7 mouse cellular contexts compared by ENCODE assay signal in genomic region chr5:100500458-100500961, GRCm38 (mm10). TPM values are rescaled to one million over a fixed set of nuclear protein-coding genes. Genes with fewer than 3 reads are reported as not detected.
DNase-seq lines count a peak whose midpoint lies in the region; ATAC-seq lines count a peak whose summit lies in the region.

Lin54 (minus strand) TSS chr5:100500639.

- peak within 1 kb of the TSS; percentile 86 for H3K27ac ChIP-seq in embryonic facial prominence, embryonic 10.5 days (replicated peaks)
- H3K27ac ChIP-seq in limb, embryonic 10.5 days, result peak within 1 kb of the TSS; percentile 85
- peak within 1 kb of the TSS; percentile 76 for H3K27ac ChIP-seq in midbrain, embryonic 12.5 days (replicated peaks)

- peaks cover 26% of the 10 kb centered on the region for H3K4me1 ChIP-seq in embryonic facial prominence, embryonic 10.5 days
- peaks cover 26% of the 10 kb centered on the region for H3K4me1 ChIP-seq in limb, embryonic 10.5 days
- H3K4me1 ChIP-seq in midbrain, embryonic 12.5 days, result peaks cover 17% of the 10 kb centered on the region

- peak; percentile 95 for DNase-seq in adrenal gland, postnatal 14 days
- peak; percentile 97 for DNase-seq in embryonic facial prominence, embryonic 10.5 days (ENCODE audit: low spot score)
- peak; percentile 88 for DNase-seq in kidney, adult 11 months
- peak; percentile 97 for DNase-seq in limb, embryonic 10.5 days (ENCODE audit: low spot score)
- peak; percentile 84 for DNase-seq in skeletal muscle tissue, adult 2 months (ENCODE audit: low read depth, low spot score)

- peak within 1 kb of the TSS; percentile 63 for H3K9ac ChIP-seq in midbrain, embryonic 12.5 days (replicated peaks)

- H3K9me3 ChIP-seq in embryonic facial prominence, embryonic 10.5 days, result no peaks in the 10 kb centered on the region
- no peaks in the 10 kb centered on the region for H3K9me3 ChIP-seq in limb, embryonic 10.5 days (replicated peaks)
- H3K9me3 ChIP-seq in midbrain, embryonic 12.5 days, result no peaks in the 10 kb centered on the region

- WGBS in embryonic facial prominence, embryonic 10.5 days, result 3% methylated on average over 60 of the region's 60 CpGs
- WGBS in limb, embryonic 10.5 days, result under 1% methylated on average over 60 of the region's 60 CpGs
- under 1% methylated on average over 58 of the region's 60 CpGs for WGBS in midbrain, embryonic 12.5 days

- H3K4me3 ChIP-seq in embryonic facial prominence, embryonic 10.5 days, result peak within 1 kb of the TSS; percentile 88
- H3K4me3 ChIP-seq in limb, embryonic 10.5 days, result peak within 1 kb of the TSS; percentile 86
- H3K4me3 ChIP-seq in midbrain, embryonic 12.5 days, result peak within 1 kb of the TSS; percentile 73

- ATAC-seq in granulocyte monocyte progenitor cell, adult 5-6 weeks (replicated peaks; ENCODE audit: poor library complexity, severe bottlenecking), result peak; percentile 73
- peak; percentile 95 for ATAC-seq in midbrain, embryonic 12.5 days (ENCODE audit: low FRiP score, low read depth)

- peak within 1 kb of the TSS; percentile 92 for H3K4me2 ChIP-seq in midbrain, embryonic 12.5 days (replicated peaks)

- no peaks in the 10 kb centered on the region for H3K36me3 ChIP-seq in embryonic facial prominence, embryonic 10.5 days (replicated peaks)
- H3K36me3 ChIP-seq in limb, embryonic 10.5 days, result no peaks in the 10 kb centered on the region
- H3K36me3 ChIP-seq in midbrain, embryonic 12.5 days, result no peaks in the 10 kb centered on the region

- no peaks in the 10 kb centered on the region for H3K27me3 ChIP-seq in embryonic facial prominence, embryonic 10.5 days (replicated peaks; ENCODE audit: low read depth, poor library complexity, severe bottlenecking)
- no peaks in the 10 kb centered on the region for H3K27me3 ChIP-seq in limb, embryonic 10.5 days (ENCODE audit: low read depth, poor library complexity, severe bottlenecking)
- no peaks in the 10 kb centered on the region for H3K27me3 ChIP-seq in midbrain, embryonic 12.5 days

RNA-seq across cellular contexts. Expression of gene Lin54, which starts in this region (rescaled TPM):
- 12.5 and 15.7 TPM in 2 replicates for total RNA-seq in adrenal gland, postnatal 14 days (2021)
- polyA plus RNA-seq in embryonic facial prominence, embryonic 10.5 days (2016; fragmentation: Nextera tagmentation; extraction: Ambion mirVana), result 14.2 and 15.4 TPM in 2 replicates
- total RNA-seq in granulocyte monocyte progenitor cell, adult 5-6 weeks (2014; fragmentation: Nextera tagmentation), result 26.2 and 27.7 TPM in 2 replicates
- total RNA-seq in granulocyte monocyte progenitor cell, adult 5-6 weeks (2017), result 26.6 and 31.6 TPM in 2 replicates
- polyA plus RNA-seq in limb, embryonic 10.5 days (2016; fragmentation: Nextera tagmentation; extraction: Ambion mirVana), result 14.5 and 15.4 TPM in 2 replicates
- 15.3 and 16.5 TPM in 2 replicates for polyA plus RNA-seq in midbrain, embryonic 12.5 days (2016; fragmentation: Nextera tagmentation; extraction: Ambion mirVana)

Comparison
In these comparisons a context has a peak if more than half of its experiments do, and no peak if none do; other contexts are left out.
1. Peak in every context shown above with its lines: DNase-seq, ATAC-seq, H3K4me3 ChIP-seq and H3K27ac ChIP-seq.